ENCODE assay signal across 22 mouse cellular contexts in the genomic region with DNA sequence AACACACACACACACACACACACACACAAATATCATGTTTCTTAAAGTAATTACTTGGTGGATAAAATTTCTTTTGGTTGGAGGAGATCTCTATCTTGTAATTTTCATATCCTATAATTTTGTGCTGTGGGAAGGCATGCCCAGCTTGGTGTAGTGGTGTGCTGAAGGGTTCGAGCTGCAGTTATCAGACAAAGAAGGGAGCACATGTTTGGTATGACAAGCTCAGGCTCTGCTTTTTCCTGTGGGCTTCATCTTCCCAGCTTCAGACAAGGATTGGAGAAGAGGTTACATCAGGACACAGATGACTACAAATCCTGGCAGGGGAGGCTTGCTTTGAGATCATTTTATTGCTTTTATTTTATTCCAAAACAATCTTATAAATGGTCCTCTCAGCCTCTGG.
DNase-seq lines count a peak whose midpoint lies in the region; ATAC-seq lines count a peak whose summit lies in the region.
"Had no signal": no experiment of that assay in that cellular context is flagged by ENCODE, and none has a peak within 500 bp of the region (broad histone marks: within the 10 kb centered on the region; RNA-seq: fewer than 3 reads in every experiment).

No protein-coding gene starts in this region.

- peaks cover 3% of the 10 kb centered on the region; the same call in 1 of the 2 replicates for H3K4me1 ChIP-seq in embryonic facial prominence, embryonic 14.5 days (ENCODE audit: control insufficient read depth, insufficient read depth, low read length)
- H3K4me1 ChIP-seq in embryonic facial prominence, embryonic 10.5 days = no peaks in the 10 kb centered on the region; the same call in 1 of the 2 replicates
- H3K4me1 ChIP-seq: embryonic facial prominence, embryonic 15.5 days; forebrain, embryonic 10.5 days; hindbrain, embryonic 10.5 days had no signal

- H3K27me3 ChIP-seq in embryonic facial prominence, embryonic 14.5 days (replicated peaks; ENCODE audit: control insufficient read depth, insufficient read depth, low read length) = no peaks in the 10 kb centered on the region
- H3K27me3 ChIP-seq in embryonic facial prominence, embryonic 10.5 days (replicated peaks; ENCODE audit: low read depth, poor library complexity, severe bottlenecking) = no peaks in the 10 kb centered on the region
- H3K27me3 ChIP-seq: embryonic facial prominence, embryonic 15.5 days; heart, embryonic 13.5 days; intestine, embryonic 15.5 days had no signal

- no peaks in the 10 kb centered on the region for H3K36me3 ChIP-seq in embryonic facial prominence, embryonic 14.5 days (ENCODE audit: control insufficient read depth, insufficient read depth, low read length)
- H3K36me3 ChIP-seq in embryonic facial prominence, embryonic 10.5 days (replicated peaks) = no peaks in the 10 kb centered on the region
- H3K36me3 ChIP-seq: embryonic facial prominence, embryonic 15.5 days; forebrain, embryonic 10.5 days; G1E; hindbrain, embryonic 10.5 days had no signal

- intact Hi-C loops in heart, postnatal 25 days (cut with DNase I) = loop anchor here (5.0 to 10.0 kb wide), 2 partner anchors 240 to 628 kb away; no protein-coding TSS in a partner anchor

- peak; percentile 20 for DNase-seq in embryonic facial prominence, embryonic 14.5 days (ENCODE audit: low spot score)
- DNase-seq in embryonic facial prominence, embryonic 10.5 days (ENCODE audit: low spot score) = no peak
- DNase-seq in heart, adult 11 months = peak; percentile 92
- DNase-seq in heart, postnatal 25 days (ENCODE audit: low spot score) = no peak
- peak; percentile 30 for DNase-seq in kidney, postnatal 14 days
- no peak for DNase-seq in kidney, adult 11 months
- DNase-seq in embryo, embryonic 11 days = no peak
- DNase-seq: adrenal gland, postnatal 10 days; B cell, adult 2 months; cerebellum, adult 11-12 months; cerebellum, adult 9-10 months; cerebellum, postnatal 25 days had no signal

- H3K4me3 ChIP-seq in embryonic facial prominence, embryonic 14.5 days (ENCODE audit: low read depth, low read length) = no peak overlapping the region
- no peak overlapping the region for H3K4me3 ChIP-seq in embryonic facial prominence, embryonic 10.5 days
- H3K4me3 ChIP-seq: embryonic facial prominence, embryonic 15.5 days; erythroblast, embryonic 14.5 days; forebrain, embryonic 10.5 days; heart, embryonic 13.5 days; hindbrain, embryonic 10.5 days; intestine, embryonic 15.5 days had no signal

- ATAC-seq in embryonic facial prominence, embryonic 14.5 days (ENCODE audit: low read depth) = no peak
- ATAC-seq: CD4-positive, CD25-positive, alpha-beta regulatory T cell, adult 4 months; forebrain, embryonic 14.5 days; intestine, embryonic 15.5 days had no signal

- no peak overlapping the region for H3K4me2 ChIP-seq in embryonic facial prominence, embryonic 14.5 days (ENCODE audit: low read depth, low read length)
- H3K4me2 ChIP-seq: embryonic facial prominence, embryonic 15.5 days; heart, embryonic 13.5 days; hindbrain, embryonic 14.5 days; intestine, embryonic 15.5 days had no signal

- H3K9me3 ChIP-seq in embryonic facial prominence, embryonic 14.5 days (ENCODE audit: control insufficient read depth, low read length) = no peaks in the 10 kb centered on the region
- H3K9me3 ChIP-seq in embryonic facial prominence, embryonic 10.5 days = no peaks in the 10 kb centered on the region
- H3K9me3 ChIP-seq: embryonic facial prominence, embryonic 15.5 days; forebrain, embryonic 10.5 days; G1E; heart, embryonic 13.5 days; hindbrain, embryonic 10.5 days; intestine, embryonic 15.5 days had no signal

- H3K27ac ChIP-seq in embryonic facial prominence, embryonic 14.5 days (replicated peaks; ENCODE audit: low read depth, low read length) = no peak overlapping the region
- no peak overlapping the region for H3K27ac ChIP-seq in embryonic facial prominence, embryonic 10.5 days (replicated peaks)
- H3K27ac ChIP-seq: embryonic facial prominence, embryonic 15.5 days; forebrain, embryonic 10.5 days; heart, embryonic 13.5 days; hindbrain, embryonic 10.5 days; hindbrain, embryonic 14.5 days; intestine, embryonic 15.5 days had no signal

- 46% methylated on average over 1 of the region's 1 CpGs for WGBS in embryonic facial prominence, embryonic 14.5 days
- 88% methylated on average over 1 of the region's 1 CpGs for WGBS in embryonic facial prominence, embryonic 10.5 days

- no peak overlapping the region for H3K9ac ChIP-seq in embryonic facial prominence, embryonic 14.5 days (ENCODE audit: low read depth, low read length)
- H3K9ac ChIP-seq: embryonic facial prominence, embryonic 15.5 days; heart, embryonic 13.5 days; hindbrain, embryonic 14.5 days; intestine, embryonic 15.5 days had no signal

Comparison
In these comparisons a context has a peak if more than half of its experiments do, and no peak if none do; other contexts are left out.
1. DNase-seq: peak in embryonic facial prominence, embryonic 14.5 days (single experiment), heart, adult 11 months (single experiment) and kidney, postnatal 14 days (single experiment); none in embryonic facial prominence, embryonic 10.5 days (single experiment), heart, postnatal 25 days (single experiment), kidney, adult 11 months (single experiment) and embryo, embryonic 11 days (single experiment).